Mouse (Mus musculus) cortical plate, adult 2 months (tissue): ENCODE data around the gene Ano2. TPM values are rescaled to one million over a fixed set of nuclear protein-coding genes. Genes with fewer than 3 reads are reported as not detected.

Source experiments
- H3K27ac ChIP-seq: fragments of 200-500 bp; 2 replicates; pipeline ENCODE4 v1.5.1; 2012; ENCODE audit warnings: low read length, control low read depth, inconsistent platforms; ENCODE audit not compliant: insufficient read depth
- H3K4me1 ChIP-seq: fragments of 200-500 bp; 2 replicates; pipeline ENCODE4 v1.6.1; 2011; ENCODE audit warnings: low read length; ENCODE audit not compliant: control insufficient read depth, insufficient read depth
- H3K4me3 ChIP-seq: fragments of 200-500 bp; 2 replicates; pipeline ENCODE4 v1.5.1; 2011; ENCODE audit warnings: mild to moderate bottlenecking, low read length, control low read depth; ENCODE audit not compliant: insufficient read depth
- CTCF ChIP-seq: fragments of 200-500 bp; IDR thresholded peaks from 2 replicates; pipeline ENCODE4 v1.5.1; 2011; ENCODE audit warnings: mild to moderate bottlenecking, control low read depth, low read length; ENCODE audit not compliant: insufficient read depth; ENCODE audit errors: extremely low read depth
- POLR2A ChIP-seq: fragments of 200-500 bp; IDR thresholded peaks from 2 replicates; pipeline ENCODE4 v1.6.1; 2011; ENCODE audit warnings: mild to moderate bottlenecking, low read length, control low read depth; ENCODE audit not compliant: insufficient read depth; ENCODE audit errors: extremely low read depth
- polyA plus RNA-seq: library from polyadenylated mRNA; depleted of rRNA; stranded (reverse); fragments of >200 nt; gene quantifications from 2 replicates; pipeline ENCODE4 v1.2.3, GENCODE M21; 2012

Ano2 gene
- polyA plus RNA-seq, 1 experiment = 3.0 TPM

- no peak overlapping the region for H3K27ac ChIP-seq
- TF ChIP-seq CTCF = no peak
- no peak for TF ChIP-seq POLR2A
- no peaks in the 10 kb centered on the region for H3K4me1 ChIP-seq
- H3K4me3 ChIP-seq = no peak overlapping the region
Measured at GRCm38 (mm10) chr6:125678492-125678891, 11.7 kb upstream of the Ano2 start.

GRCm38 (mm10) chr6:125680613-125681012 lies 9.6 kb upstream of the Ano2 start:
- Histone ChIP-seq H3K27ac (no peak overlapping the region), H3K4me1 (no peaks in the 10 kb centered on the region), H3K4me3 (no peak overlapping the region)
- TF ChIP-seq POLR2A (no peak), CTCF (no peak)

GRCm38 (mm10) chr6:125685420-125685819 lies 4.8 kb upstream of the Ano2 start:
- TF ChIP-seq CTCF (no peak), POLR2A (no peak)
- no peak overlapping the region for H3K27ac ChIP-seq
- no peak overlapping the region for H3K4me3 ChIP-seq
- H3K4me1 ChIP-seq = no peaks in the 10 kb centered on the region

- no peak for TF ChIP-seq POLR2A
- no peak for TF ChIP-seq CTCF
- Histone ChIP-seq H3K27ac (no peak overlapping the region), H3K4me3 (no peak overlapping the region), H3K4me1 (no peaks in the 10 kb centered on the region)
Measured at GRCm38 (mm10) chr6:125687986-125688385, 2.2 kb upstream of the Ano2 start.

GRCm38 (mm10) chr6:125701146-125701545 lies 10.9 kb downstream of the Ano2 start:
- TF ChIP-seq CTCF (no peak), POLR2A (no peak)
- Histone ChIP-seq H3K27ac (no peak overlapping the region), H3K4me3 (no peak overlapping the region), H3K4me1 (no peaks in the 10 kb centered on the region)

- Histone ChIP-seq H3K4me3 (no peak overlapping the region), H3K27ac (no peak overlapping the region), H3K4me1 (no peaks in the 10 kb centered on the region)
- TF ChIP-seq CTCF (no peak), POLR2A (no peak)
Measured at GRCm38 (mm10) chr6:125711261-125711660, 21.0 kb downstream of the Ano2 start.

- Histone ChIP-seq H3K4me3 (no peak overlapping the region), H3K4me1 (no peaks in the 10 kb centered on the region), H3K27ac (no peak overlapping the region)
- TF ChIP-seq CTCF (no peak), POLR2A (no peak)
Measured at GRCm38 (mm10) chr6:125726408-125726807, 36.2 kb downstream of the Ano2 start.

GRCm38 (mm10) chr6:125727484-125727911 lies 37.3 kb downstream of the Ano2 start:
- no peak overlapping the region for H3K27ac ChIP-seq
- TF ChIP-seq CTCF (no peak), POLR2A (no peak)
- no peak overlapping the region for H3K4me3 ChIP-seq
- no peaks in the 10 kb centered on the region for H3K4me1 ChIP-seq

- TF ChIP-seq CTCF (no peak), POLR2A (no peak)
- no peaks in the 10 kb centered on the region for H3K4me1 ChIP-seq
- no peak overlapping the region for H3K4me3 ChIP-seq
- H3K27ac ChIP-seq = no peak overlapping the region
Measured at GRCm38 (mm10) chr6:125729471-125729870, 39.3 kb downstream of the Ano2 start.

GRCm38 (mm10) chr6:125729986-125730535 lies 39.8 kb downstream of the Ano2 start:
- TF ChIP-seq POLR2A = no peak
- no peak for TF ChIP-seq CTCF
- no peaks in the 10 kb centered on the region for H3K4me1 ChIP-seq
- no peak overlapping the region for H3K27ac ChIP-seq
- H3K4me3 ChIP-seq = no peak overlapping the region
